Mouse (Mus musculus): ENCODE data around the gene Pex26.

GRCm38 (mm10) chr6:121215896-121216295, 32.4 kb downstream of the Pex26 start:
- TF ChIP-seq CTCF (IDR thresholded peaks at IDR 0.05; ENCODE audit: borderline replicate concordance, insufficient read depth, low read length) (no peak), POLR2A (IDR thresholded peaks at IDR 0.05; ENCODE audit: low read depth, low read length) (no peak)

Measured in embryonic fibroblast, embryonic 13.5 days (primary cell).